Mouse (Mus musculus): ENCODE results near the gene Fstl4. TPM values are rescaled to one million over a fixed set of nuclear protein-coding genes. Genes with fewer than 3 reads are reported as not detected.

Gene Fstl4
- polyA plus RNA-seq (2015; fragmentation: Nextera tagmentation; extraction: Ambion mirVana): 0.06 and 0.13 TPM in 2 replicates

- no peak within 1 kb of the TSS for H3K9ac ChIP-seq
- ATAC-seq (ENCODE audit: low read depth): no peak
- peak within 1 kb of the TSS; percentile 63 for H3K4me2 ChIP-seq
- H3K27me3 ChIP-seq: peaks cover 52% of the 10 kb centered on the region
- DNase-seq: no peak
- no peaks in the 10 kb centered on the region for H3K36me3 ChIP-seq
- no peaks in the 10 kb centered on the region for H3K4me1 ChIP-seq (replicated peaks)
- H3K27ac ChIP-seq: no peak within 1 kb of the TSS
- WGBS (ENCODE audit: insufficient replicate concordance): 0% methylated on average over 46 of the region's 48 CpGs
- peak within 1 kb of the TSS; percentile 48 for H3K4me3 ChIP-seq (replicated peaks)
- H3K9me3 ChIP-seq (replicated peaks): no peaks in the 10 kb centered on the region
These were observed at the start of gene Fstl4 for GRCm38 (mm10) chr11:52764461-52764893. Gene Fstl4 (plus strand): TSS chr11:52764634.

- H3K27me3 ChIP-seq: no peaks in the 10 kb centered on the region
- no peak overlapping the region for H3K4me3 ChIP-seq (replicated peaks)
- ATAC-seq (ENCODE audit: low read depth) (no peak), DNase-seq (no peak)
- WGBS (ENCODE audit: insufficient replicate concordance): 48% methylated on average over 1 of the region's 1 CpGs
- H3K4me2 ChIP-seq: no peak overlapping the region
- no peak overlapping the region for H3K9ac ChIP-seq
- no peak overlapping the region for H3K27ac ChIP-seq
- H3K4me1 ChIP-seq (replicated peaks): no peaks in the 10 kb centered on the region
- H3K9me3 ChIP-seq (replicated peaks): no peaks in the 10 kb centered on the region
- no peaks in the 10 kb centered on the region for H3K36me3 ChIP-seq
These were observed 45.9 kb upstream of the Fstl4 start for GRCm38 (mm10) chr11:52718570-52718969.

- ATAC-seq (ENCODE audit: low read depth) (no peak), DNase-seq (no peak)
- H3K4me1 ChIP-seq (replicated peaks): no peaks in the 10 kb centered on the region
- no peak overlapping the region for H3K27ac ChIP-seq
- H3K9ac ChIP-seq: no peak overlapping the region
- WGBS (ENCODE audit: insufficient replicate concordance): 61% methylated on average over 6 of the region's 6 CpGs
- no peaks in the 10 kb centered on the region for H3K9me3 ChIP-seq (replicated peaks)
- H3K4me3 ChIP-seq (replicated peaks): no peak overlapping the region
- H3K27me3 ChIP-seq: no peaks in the 10 kb centered on the region
- no peak overlapping the region for H3K4me2 ChIP-seq
- no peaks in the 10 kb centered on the region for H3K36me3 ChIP-seq
These were observed 43.3 kb upstream of the Fstl4 start for GRCm38 (mm10) chr11:52721087-52721486.

GRCm38 (mm10) chr11:52722706-52723105 lies 41.7 kb upstream of the Fstl4 start:
- Histone ChIP-seq H3K4me1 (replicated peaks) (no peaks in the 10 kb centered on the region), H3K36me3 (no peaks in the 10 kb centered on the region), H3K9ac (no peak overlapping the region), H3K27me3 (no peaks in the 10 kb centered on the region), H3K9me3 (replicated peaks) (no peaks in the 10 kb centered on the region), H3K4me2 (no peak overlapping the region), H3K4me3 (replicated peaks) (no peak overlapping the region), H3K27ac (no peak overlapping the region)
- ATAC-seq (ENCODE audit: low read depth): no peak
- 68% methylated on average over 4 of the region's 4 CpGs for WGBS (ENCODE audit: insufficient replicate concordance)
- DNase-seq: no peak

- DNase-seq (no peak), ATAC-seq (ENCODE audit: low read depth) (no peak)
- Histone ChIP-seq H3K27me3 (no peaks in the 10 kb centered on the region), H3K27ac (no peak overlapping the region), H3K4me2 (no peak overlapping the region), H3K36me3 (no peaks in the 10 kb centered on the region), H3K9ac (no peak overlapping the region), H3K4me1 (replicated peaks) (no peaks in the 10 kb centered on the region), H3K9me3 (replicated peaks) (no peaks in the 10 kb centered on the region), H3K4me3 (replicated peaks) (no peak overlapping the region)
- 91% methylated on average over 1 of the region's 1 CpGs for WGBS (ENCODE audit: insufficient replicate concordance)
These were observed 38.4 kb upstream of the Fstl4 start for GRCm38 (mm10) chr11:52726001-52726400.

GRCm38 (mm10) chr11:52728479-52728878 lies 36.0 kb upstream of the Fstl4 start:
- Histone ChIP-seq H3K9ac (no peak overlapping the region), H3K4me1 (replicated peaks) (no peaks in the 10 kb centered on the region), H3K9me3 (replicated peaks) (no peaks in the 10 kb centered on the region), H3K36me3 (no peaks in the 10 kb centered on the region), H3K4me2 (no peak overlapping the region), H3K4me3 (replicated peaks) (no peak overlapping the region), H3K27me3 (no peaks in the 10 kb centered on the region), H3K27ac (no peak overlapping the region)
- DNase-seq: no peak
- ATAC-seq (ENCODE audit: low read depth): no peak
- 74% methylated on average over 15 of the region's 15 CpGs for WGBS (ENCODE audit: insufficient replicate concordance)

- 47% methylated on average over 5 of the region's 5 CpGs for WGBS (ENCODE audit: insufficient replicate concordance)
- ATAC-seq (ENCODE audit: low read depth): no peak
- no peaks in the 10 kb centered on the region for H3K36me3 ChIP-seq
- H3K27me3 ChIP-seq: no peaks in the 10 kb centered on the region
- H3K9me3 ChIP-seq (replicated peaks): no peaks in the 10 kb centered on the region
- H3K4me2 ChIP-seq: no peak overlapping the region
- no peaks in the 10 kb centered on the region for H3K4me1 ChIP-seq (replicated peaks)
- no peak for DNase-seq
- H3K27ac ChIP-seq: no peak overlapping the region
- no peak overlapping the region for H3K4me3 ChIP-seq (replicated peaks)
- H3K9ac ChIP-seq: no peak overlapping the region
These were observed 34.5 kb upstream of the Fstl4 start for GRCm38 (mm10) chr11:52729890-52730289.

GRCm38 (mm10) chr11:52731979-52732378 lies 32.5 kb upstream of the Fstl4 start:
- Histone ChIP-seq H3K27ac (no peak overlapping the region), H3K9ac (no peak overlapping the region), H3K36me3 (no peaks in the 10 kb centered on the region), H3K9me3 (replicated peaks) (no peaks in the 10 kb centered on the region), H3K4me3 (replicated peaks) (no peak overlapping the region), H3K4me1 (replicated peaks) (no peaks in the 10 kb centered on the region), H3K27me3 (no peaks in the 10 kb centered on the region), H3K4me2 (no peak overlapping the region)
- no peak for DNase-seq
- WGBS (ENCODE audit: insufficient replicate concordance): 38% methylated on average over 8 of the region's 8 CpGs
- ATAC-seq (ENCODE audit: low read depth): no peak

- WGBS (ENCODE audit: insufficient replicate concordance): 53% methylated on average over 6 of the region's 6 CpGs
- H3K4me1 ChIP-seq (replicated peaks): no peaks in the 10 kb centered on the region
- no peak overlapping the region for H3K4me3 ChIP-seq (replicated peaks)
- no peak overlapping the region for H3K9ac ChIP-seq
- ATAC-seq (ENCODE audit: low read depth) (no peak), DNase-seq (no peak)
- no peak overlapping the region for H3K27ac ChIP-seq
- no peaks in the 10 kb centered on the region for H3K9me3 ChIP-seq (replicated peaks)
- H3K27me3 ChIP-seq: no peaks in the 10 kb centered on the region
- no peak overlapping the region for H3K4me2 ChIP-seq
- H3K36me3 ChIP-seq: no peaks in the 10 kb centered on the region
These were observed 29.8 kb upstream of the Fstl4 start for GRCm38 (mm10) chr11:52734493-52735195.

- Histone ChIP-seq H3K9me3 (replicated peaks) (no peaks in the 10 kb centered on the region), H3K4me2 (no peak overlapping the region), H3K27ac (no peak overlapping the region), H3K4me3 (replicated peaks) (no peak overlapping the region), H3K4me1 (replicated peaks) (no peaks in the 10 kb centered on the region), H3K27me3 (no peaks in the 10 kb centered on the region), H3K9ac (no peak overlapping the region), H3K36me3 (no peaks in the 10 kb centered on the region)
- 12% methylated on average over 9 of the region's 9 CpGs for WGBS (ENCODE audit: insufficient replicate concordance)
- ATAC-seq (ENCODE audit: low read depth): no peak
- no peak for DNase-seq
These were observed 25.2 kb upstream of the Fstl4 start for GRCm38 (mm10) chr11:52739187-52739586.

GRCm38 (mm10) chr11:52740466-52740865 lies 24.0 kb upstream of the Fstl4 start:
- Histone ChIP-seq H3K9me3 (replicated peaks) (no peaks in the 10 kb centered on the region), H3K4me2 (no peak overlapping the region), H3K4me3 (replicated peaks) (no peak overlapping the region), H3K9ac (no peak overlapping the region), H3K27me3 (no peaks in the 10 kb centered on the region), H3K36me3 (no peaks in the 10 kb centered on the region), H3K27ac (no peak overlapping the region), H3K4me1 (replicated peaks) (no peaks in the 10 kb centered on the region)
- ATAC-seq (ENCODE audit: low read depth) (no peak), DNase-seq (no peak)

- no peak overlapping the region for H3K4me3 ChIP-seq (replicated peaks)
These were observed 20.5 kb upstream of the Fstl4 start for GRCm38 (mm10) chr11:52743956-52744355.

More at GRCm38 (mm10) chr11:52743956-52744355, 20.5 kb upstream of the Fstl4 start:
- no peaks in the 10 kb centered on the region for H3K27me3 ChIP-seq
- H3K9me3 ChIP-seq (replicated peaks): no peaks in the 10 kb centered on the region
- H3K4me2 ChIP-seq: no peak overlapping the region
- DNase-seq (no peak), ATAC-seq (ENCODE audit: low read depth) (no peak)
- no peak overlapping the region for H3K27ac ChIP-seq
- no peak overlapping the region for H3K9ac ChIP-seq
- no peaks in the 10 kb centered on the region for H3K4me1 ChIP-seq (replicated peaks)
- no peaks in the 10 kb centered on the region for H3K36me3 ChIP-seq
